Mouse (Mus musculus) left cerebral cortex, adult 9 months (tissue): Measurements from ENCODE around the gene Knop1.

Source experiments
- DNase-seq, 2 experiments: peaks; one replicate each; pipeline ENCODE4 v3.0.0; 2022; ENCODE audit warnings: low spot score in 2 of 2

The Knop1 gene

GRCm38 (mm10) chr7:118798105-118798570 is 57.9 kb downstream of the Knop1 start:
- no peak for DNase-seq

DNA sequence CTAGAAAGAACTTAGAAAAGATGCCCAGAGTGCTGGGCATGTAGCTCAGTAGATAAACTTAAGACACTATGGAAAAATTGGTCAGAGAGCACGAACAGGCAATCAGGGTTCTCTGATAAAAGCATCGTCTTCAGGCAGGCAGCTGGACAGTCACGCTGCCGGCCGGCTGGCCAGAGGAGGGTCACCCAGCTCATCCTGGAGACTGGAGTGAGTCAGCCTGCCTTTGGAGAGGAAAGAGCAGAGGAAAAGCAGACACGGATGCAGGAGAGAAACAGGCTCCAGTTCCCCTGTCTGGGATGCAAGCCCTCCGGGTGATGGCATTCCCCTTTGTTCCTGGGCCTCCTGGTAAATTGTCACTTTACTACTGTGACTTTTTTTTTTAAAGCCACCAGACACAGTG is 58.5 kb downstream of the Knop1 start:
- no peak for DNase-seq

- DNase-seq, result no peak
Measured at GRCm38 (mm10) chr7:118796838-118797237, 59.2 kb downstream of the Knop1 start.

- DNase-seq, result no peak
Measured at GRCm38 (mm10) chr7:118795779-118796178, 60.3 kb downstream of the Knop1 start.

DNA sequence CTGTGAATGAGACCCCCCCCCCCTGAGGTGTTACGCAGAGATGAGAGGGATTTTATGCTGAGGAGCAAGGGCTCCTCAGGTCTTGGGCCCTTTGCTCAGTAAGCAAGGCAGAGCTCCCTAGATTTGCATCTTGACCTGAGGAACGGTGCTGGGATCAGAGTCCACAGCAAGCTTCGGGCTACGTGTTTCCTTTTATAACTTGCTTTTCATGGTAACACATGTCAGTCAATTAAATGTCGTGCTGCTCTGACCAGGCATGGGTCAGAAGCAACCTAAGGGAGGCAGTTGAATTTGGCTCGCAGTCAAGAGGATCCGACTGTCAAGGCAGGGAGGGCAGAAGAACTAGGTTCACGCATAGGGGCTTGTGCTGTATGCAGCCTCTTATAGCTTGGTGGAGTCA is 62.2 kb downstream of the Knop1 start:
- DNase-seq, result no peak
